ENCODE assay signal across 30 mouse cellular contexts in the genomic region with DNA sequence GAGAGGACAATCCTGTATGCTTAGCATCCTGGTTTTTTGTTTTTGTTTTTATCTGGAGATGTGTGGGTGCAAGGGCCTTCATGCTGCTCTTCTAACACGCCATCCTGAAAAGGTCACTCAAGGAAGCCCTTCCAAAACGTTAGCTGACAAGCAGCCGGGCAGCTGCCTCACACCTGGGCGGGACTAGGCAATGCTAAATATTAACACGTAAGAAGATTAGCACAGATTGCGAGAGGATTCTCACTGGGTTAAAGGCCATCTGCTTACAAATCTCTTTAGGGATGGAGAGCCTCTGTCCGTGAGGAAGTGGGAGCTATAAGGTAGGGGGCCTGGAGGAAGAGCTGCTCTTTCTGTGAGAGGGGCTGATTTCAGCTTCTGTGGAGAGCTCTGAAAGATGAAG. TPM values are rescaled to one million over a fixed set of nuclear protein-coding genes. Genes with fewer than 3 reads are reported as not detected.
DNase-seq lines count a peak whose midpoint lies in the region; ATAC-seq and TF ChIP-seq lines count a peak whose summit lies in the region.
"Had no signal": no experiment of that assay in that cellular context is flagged by ENCODE, and none has a peak within 500 bp of the region (broad histone marks: within the 10 kb centered on the region; RNA-seq: fewer than 3 reads in every experiment).

No protein-coding gene starts in this region.

- H3K4me3 ChIP-seq in kidney, embryonic 14.5 days (ENCODE audit: low read length), result no peak overlapping the region
- H3K4me3 ChIP-seq in liver, adult 2 months (ENCODE audit: insufficient read depth, low read depth, low read length), result no peak overlapping the region
- H3K4me3 ChIP-seq in liver, embryonic 12.5 days, result no peak overlapping the region
- H3K4me3 ChIP-seq in stomach, postnatal 0 days (ENCODE audit: low read depth, low read length), result no peak overlapping the region
- H3K4me3 ChIP-seq: embryonic facial prominence, embryonic 12.5 days; heart, embryonic 15.5 days; hindbrain, embryonic 12.5 days; intestine, embryonic 15.5 days; liver, embryonic 15.5 days; lung, embryonic 15.5 days; midbrain, embryonic 12.5 days; myocyte; neural tube, embryonic 12.5 days had no signal

- ATAC-seq in kidney, embryonic 14.5 days (ENCODE audit: low FRiP score, low TSS enrichment), result no peak
- no peak for ATAC-seq in liver, embryonic 12.5 days
- ATAC-seq in stomach, postnatal 0 days (ENCODE audit: low FRiP score, low TSS enrichment), result no peak
- ATAC-seq: forebrain, embryonic 14.5 days; hindbrain, postnatal 0 days; intestine, embryonic 15.5 days; Patski had no signal

- TF ChIP-seq EP300 in stomach, postnatal 0 days (optimal IDR thresholded peaks at IDR 0.05), result no peak

- no peak for TF ChIP-seq CTCF in liver, adult 2 months (IDR thresholded peaks at IDR 0.05; ENCODE audit: low read depth, low read length)
- TF ChIP-seq CTCF in stomach, postnatal 0 days (IDR thresholded peaks at IDR 0.05; ENCODE audit: low read depth), result no peak

- H3K4me2 ChIP-seq in kidney, embryonic 14.5 days (replicated peaks; ENCODE audit: low read depth, low read length), result no peak overlapping the region
- H3K4me2 ChIP-seq in liver, embryonic 12.5 days, result no peak overlapping the region
- H3K4me2 ChIP-seq in stomach, postnatal 0 days (replicated peaks; ENCODE audit: low read depth), result no peak overlapping the region
- H3K4me2 ChIP-seq: embryonic facial prominence, embryonic 12.5 days; heart, embryonic 15.5 days; hindbrain, embryonic 12.5 days; intestine, embryonic 15.5 days; liver, embryonic 15.5 days; lung, embryonic 15.5 days; midbrain, embryonic 12.5 days; neural tube, embryonic 12.5 days had no signal

- no peaks in the 10 kb centered on the region for H3K27me3 ChIP-seq in kidney, embryonic 14.5 days (ENCODE audit: control insufficient read depth, insufficient read depth, low read length)
- H3K27me3 ChIP-seq in liver, adult 2 months (ENCODE audit: control insufficient read depth, insufficient read depth, low read length), result no peaks in the 10 kb centered on the region
- H3K27me3 ChIP-seq in liver, embryonic 12.5 days (replicated peaks), result 0 out of 2 replicates have a peak, but pooled peaks cover 4% of the 10 kb centered on the region
- no peaks in the 10 kb centered on the region for H3K27me3 ChIP-seq in stomach, postnatal 0 days (ENCODE audit: control insufficient read depth, insufficient read depth, low read length)
- H3K27me3 ChIP-seq: embryonic facial prominence, embryonic 12.5 days; heart, embryonic 15.5 days; hindbrain, embryonic 12.5 days; intestine, embryonic 15.5 days; liver, embryonic 15.5 days; lung, embryonic 15.5 days; neural tube, embryonic 12.5 days had no signal

- no peaks in the 10 kb centered on the region for H3K9me3 ChIP-seq in kidney, embryonic 14.5 days (ENCODE audit: control insufficient read depth, low read length)
- H3K9me3 ChIP-seq in liver, embryonic 12.5 days (replicated peaks), result no peaks in the 10 kb centered on the region
- H3K9me3 ChIP-seq in stomach, postnatal 0 days (ENCODE audit: control insufficient read depth, low read length), result no peaks in the 10 kb centered on the region
- H3K9me3 ChIP-seq: embryonic facial prominence, embryonic 12.5 days; heart, embryonic 15.5 days; hindbrain, embryonic 12.5 days; intestine, embryonic 15.5 days; liver, embryonic 15.5 days; lung, embryonic 15.5 days; midbrain, embryonic 12.5 days; neural tube, embryonic 12.5 days had no signal

- no peaks in the 10 kb centered on the region for H3K4me1 ChIP-seq in kidney, embryonic 14.5 days (ENCODE audit: control insufficient read depth, insufficient read depth, low read length)
- H3K4me1 ChIP-seq in liver, adult 2 months (ENCODE audit: control insufficient read depth, insufficient read depth, low read length), result no peaks in the 10 kb centered on the region
- H3K4me1 ChIP-seq in liver, embryonic 12.5 days, result no peaks in the 10 kb centered on the region
- H3K4me1 ChIP-seq in stomach, postnatal 0 days (replicated peaks; ENCODE audit: control insufficient read depth, insufficient read depth), result no peaks in the 10 kb centered on the region
- H3K4me1 ChIP-seq: embryonic facial prominence, embryonic 12.5 days; hindbrain, embryonic 12.5 days; intestine, embryonic 15.5 days; liver, embryonic 15.5 days; lung, embryonic 15.5 days; neural tube, embryonic 12.5 days had no signal

- no peak for TF ChIP-seq POLR2A in liver, adult 2 months (IDR thresholded peaks at IDR 0.05; ENCODE audit: extremely low read depth, insufficient read depth, low read length)

- 52% methylated on average over 7 of the region's 7 CpGs for WGBS in kidney, embryonic 14.5 days
- WGBS in liver, adult 2 months, result 12% methylated on average over 7 of the region's 7 CpGs
- 49% methylated on average over 7 of the region's 7 CpGs for WGBS in liver, embryonic 12.5 days (ENCODE audit: insufficient replicate concordance)
- WGBS in stomach, postnatal 0 days, result 24% methylated on average over 7 of the region's 7 CpGs

- DNase-seq in kidney, adult 11 months, result peak; percentile 20
- DNase-seq in liver, adult 2 months (ENCODE audit: extremely low read depth, low read depth, low spot score), result peak; percentile 65
- peak; percentile 90 for DNase-seq in retina, adult 2 months (ENCODE audit: low read depth, low spot score)
- DNase-seq in retina, embryonic 14.5 days (ENCODE audit: low spot score), result no peak
- no peak for DNase-seq in stomach, postnatal 0 days (ENCODE audit: low spot score)
- DNase-seq: adrenal gland, postnatal 14 days; cerebellum, adult 11 months; cerebellum, adult 9-11 months; embryo, embryonic 11 days; gastrocnemius, postnatal 14 days; heart, postnatal 36 days; layer of hippocampus, postnatal 36 days; left cerebral cortex, postnatal 4 days; spleen, adult 18-20 months; thymus, adult 18-20 months; thymus, postnatal 25 days had no signal

- no peak overlapping the region for H3K27ac ChIP-seq in kidney, embryonic 14.5 days (ENCODE audit: low read depth, low read length)
- no peak overlapping the region for H3K27ac ChIP-seq in liver, adult 2 months (replicated peaks; ENCODE audit: insufficient read depth, low read depth, low read length)
- H3K27ac ChIP-seq in liver, embryonic 12.5 days, result no peak overlapping the region
- no peak overlapping the region for H3K27ac ChIP-seq in stomach, postnatal 0 days (replicated peaks)
- H3K27ac ChIP-seq: embryonic facial prominence, embryonic 12.5 days; heart, embryonic 15.5 days; hindbrain, embryonic 12.5 days; hindbrain, postnatal 0 days; intestine, embryonic 15.5 days; liver, embryonic 15.5 days; lung, embryonic 15.5 days; midbrain, embryonic 12.5 days; neural tube, embryonic 12.5 days had no signal

- no peaks in the 10 kb centered on the region for H3K36me3 ChIP-seq in kidney, embryonic 14.5 days (ENCODE audit: control insufficient read depth, insufficient read depth, low read length)
- no peaks in the 10 kb centered on the region for H3K36me3 ChIP-seq in liver, adult 2 months (ENCODE audit: control insufficient read depth, insufficient read depth, low read length)
- no peaks in the 10 kb centered on the region for H3K36me3 ChIP-seq in liver, embryonic 12.5 days
- H3K36me3 ChIP-seq in stomach, postnatal 0 days (ENCODE audit: control insufficient read depth, insufficient read depth, low read length), result no peaks in the 10 kb centered on the region
- H3K36me3 ChIP-seq: embryonic facial prominence, embryonic 12.5 days; heart, embryonic 15.5 days; hindbrain, embryonic 12.5 days; intestine, embryonic 15.5 days; liver, embryonic 15.5 days; lung, embryonic 15.5 days; midbrain, embryonic 12.5 days; neural tube, embryonic 12.5 days had no signal

- no peak overlapping the region for H3K9ac ChIP-seq in kidney, embryonic 14.5 days (ENCODE audit: low read depth, low read length)
- H3K9ac ChIP-seq in liver, adult 2 months (ENCODE audit: low read depth, low read length), result no peak overlapping the region
- no peak overlapping the region for H3K9ac ChIP-seq in liver, embryonic 12.5 days
- no peak overlapping the region for H3K9ac ChIP-seq in stomach, postnatal 0 days (ENCODE audit: low read length)
- H3K9ac ChIP-seq: embryonic facial prominence, embryonic 12.5 days; heart, embryonic 15.5 days; hindbrain, embryonic 12.5 days; intestine, embryonic 15.5 days; liver, embryonic 15.5 days; lung, embryonic 15.5 days; midbrain, embryonic 12.5 days; neural tube, embryonic 12.5 days had no signal

- no peaks in the 10 kb centered on the region for H3K79me2 ChIP-seq in liver, adult 2 months (ENCODE audit: control insufficient read depth, insufficient read depth, low read length)

RNA-seq across cellular contexts. Expression of a gene that starts 22.0 kb away (rescaled TPM):
- polyA plus RNA-seq in kidney, embryonic 14.5 days (2014; fragmentation: Nextera tagmentation; extraction: Ambion mirVana), result 41.8 and 74.7 TPM in 2 replicates
- 15.2 and 15.4 TPM in 2 replicates for total RNA-seq in liver, adult 2 months (2014; rRNA removed)
- 9.4 and 10.7 TPM in 2 replicates for polyA plus RNA-seq in liver, adult 2 months (2012; rRNA removed)
- polyA plus RNA-seq in liver, embryonic 12.5 days (2016; fragmentation: Nextera tagmentation; extraction: Ambion mirVana), result 35.8 and 38.9 TPM in 2 replicates
- polyA plus RNA-seq in stomach, postnatal 0 days (2015; fragmentation: Nextera tagmentation; extraction: Ambion mirVana), result 24.4 and 26.4 TPM in 2 replicates

RNA-seq across cellular contexts. Expression of a gene that starts 26.6 kb away (rescaled TPM):
- polyA plus RNA-seq in kidney, embryonic 14.5 days (2014; fragmentation: Nextera tagmentation; extraction: Ambion mirVana), result 37.7 and 55.9 TPM in 2 replicates
- 15.7 and 16.1 TPM in 2 replicates for total RNA-seq in liver, adult 2 months (2014; rRNA removed)
- polyA plus RNA-seq in liver, adult 2 months (2012; rRNA removed), result 4.3 and 4.5 TPM in 2 replicates
- polyA plus RNA-seq in liver, embryonic 12.5 days (2016; fragmentation: Nextera tagmentation; extraction: Ambion mirVana), result 37.7 and 41.3 TPM in 2 replicates
- 35.7 TPM in 2 replicates for polyA plus RNA-seq in stomach, postnatal 0 days (2015; fragmentation: Nextera tagmentation; extraction: Ambion mirVana)

Comparison
In these comparisons a context has a peak if more than half of its experiments do, and no peak if none do; other contexts are left out.
1. DNase-seq: peak in kidney, adult 11 months (single experiment), liver, adult 2 months (single experiment) and retina, adult 2 months (single experiment); none in retina, embryonic 14.5 days (single experiment) and stomach, postnatal 0 days (single experiment).